Mouse (Mus musculus) heart, postnatal 0 days (tissue): ENCODE measurements at regions not wholly inside any gene's neighbourhood (a gene's known extent, or its start where the extent isn't known, plus 50 kb on each side); places are given as distances from the start of the nearest gene placed in this dataset.

ENCODE experiments used
- ATAC-seq: fragments of 200-750 bp; cut with Nextera tagmentation; 2 replicates; pipeline ENCODE4 v1.8.0; 2017; ENCODE audit warnings: low read depth, moderate number of reproducible peaks, moderate library complexity; ENCODE audit not compliant: insufficient read depth
- DNase-seq: peaks from one replicate; pipeline ENCODE4 v3.0.0-alpha.2; 2016; ENCODE audit warnings: low spot score
- H3K27ac ChIP-seq: fragments of 300-500 bp; sonication (generic); 2 replicates; pipeline ENCODE4 v1.5.1; 2014; ENCODE audit warnings: low read depth, mild to moderate bottlenecking
- H3K27me3 ChIP-seq: fragments of 300-500 bp; sonication (generic); 2 replicates; pipeline ENCODE4 v1.6.1; 2014; ENCODE audit warnings: low read length, mixed read lengths; ENCODE audit not compliant: control insufficient read depth, insufficient read depth
- H3K36me3 ChIP-seq: fragments of 300-500 bp; sonication (generic); replicated peaks from 2 replicates; pipeline ENCODE4 v1.6.1; 2014; ENCODE audit warnings: low read length, mixed read lengths; ENCODE audit not compliant: control insufficient read depth, insufficient read depth
- H3K4me1 ChIP-seq: fragments of 300-500 bp; sonication (generic); 2 replicates; pipeline ENCODE4 v1.6.1; 2014; ENCODE audit warnings: antibody characterized with exemption; ENCODE audit not compliant: control insufficient read depth, insufficient read depth
- H3K4me2 ChIP-seq: fragments of 300-500 bp; sonication (generic); 2 replicates; pipeline ENCODE4 v1.6.1; 2014; ENCODE audit warnings: low read depth, mild to moderate bottlenecking, low read length, moderate library complexity
- H3K4me3 ChIP-seq: fragments of 300-500 bp; sonication (generic); 2 replicates; pipeline ENCODE4 v1.5.1; 2014; ENCODE audit warnings: low read depth, low read length
- H3K9ac ChIP-seq: fragments of 300-500 bp; sonication (generic); replicated peaks from 2 replicates; pipeline ENCODE4 v1.6.1; 2014; ENCODE audit warnings: low read depth, low read length, mixed read lengths
- H3K9me3 ChIP-seq: fragments of 300-500 bp; sonication (generic); replicated peaks from 2 replicates; pipeline ENCODE4 v1.6.1; 2016; ENCODE audit warnings: low read length; ENCODE audit not compliant: control insufficient read depth
- CTCF ChIP-seq: IDR thresholded peaks from 2 replicates; pipeline ENCODE4 v1.5.1; 2016; ENCODE audit warnings: antibody characterized with exemption, control low read depth, low read depth
- EP300 ChIP-seq: IDR thresholded peaks from 2 replicates; pipeline ENCODE4 v1.6.1; 2016; ENCODE audit warnings: antibody characterized with exemption, low read depth
- WGBS: fragments of 180-500 bp; shearing (Covaris S2); extraction: QIAGEN DNeasy Blood & Tissue Kit; methylation state at CpG from one replicate; pipeline ENCODE4 v1.1.7; 2014; 5-methylcytosine and 5-hydroxymethylcytosine counted together

- no peaks in the 10 kb centered on the region for H3K4me1 ChIP-seq
- H3K27ac ChIP-seq = no peak overlapping the region
- no peak for DNase-seq
- H3K4me2 ChIP-seq = no peak overlapping the region
- WGBS = 69% methylated on average over 4 of the region's 4 CpGs
- H3K27me3 ChIP-seq = no peaks in the 10 kb centered on the region; the same call in 1 of the 2 replicates
- no peak overlapping the region for H3K4me3 ChIP-seq
- H3K9me3 ChIP-seq = no peaks in the 10 kb centered on the region
- no peak for TF ChIP-seq CTCF
- TF ChIP-seq EP300 = no peak
- H3K36me3 ChIP-seq = no peaks in the 10 kb centered on the region
- no peak overlapping the region for H3K9ac ChIP-seq
- ATAC-seq = no peak
These were observed 169.4 kb downstream of the Sox9 start for GRCm38 (mm10) chr11:112951421-112951820.

GRCm38 (mm10) chr11:112952356-112952755 is 170.3 kb downstream of the Sox9 start:
- Histone ChIP-seq H3K27me3 (peaks cover 3% of the 10 kb centered on the region; the same call in 1 of the 2 replicates), H3K4me3 (no peak overlapping the region), H3K9me3 (no peaks in the 10 kb centered on the region), H3K4me1 (no peaks in the 10 kb centered on the region), H3K36me3 (no peaks in the 10 kb centered on the region), H3K9ac (no peak overlapping the region), H3K27ac (no peak overlapping the region), H3K4me2 (no peak overlapping the region)
- WGBS = 78% methylated on average over 10 of the region's 10 CpGs
- ATAC-seq (no peak), DNase-seq (no peak)
- TF ChIP-seq EP300 (no peak), CTCF (no peak)

- H3K9me3 ChIP-seq = no peaks in the 10 kb centered on the region
- no peak overlapping the region for H3K27ac ChIP-seq
- no peak overlapping the region for H3K4me2 ChIP-seq
- ATAC-seq = no peak
- H3K4me1 ChIP-seq = no peaks in the 10 kb centered on the region
- peaks cover 7% of the 10 kb centered on the region; the same call in 1 of the 2 replicates for H3K27me3 ChIP-seq
- no peak for DNase-seq
- 41% methylated on average over 4 of the region's 4 CpGs for WGBS
- H3K4me3 ChIP-seq = no peak overlapping the region
- H3K36me3 ChIP-seq = no peaks in the 10 kb centered on the region
- TF ChIP-seq EP300 (no peak), CTCF (no peak)
- H3K9ac ChIP-seq = no peak overlapping the region
These were observed 171.5 kb downstream of the Sox9 start for GRCm38 (mm10) chr11:112953491-112953890.

GRCm38 (mm10) chr11:112956748-112957440 is 174.9 kb downstream of the Sox9 start:
- Histone ChIP-seq H3K27ac (no peak overlapping the region), H3K9ac (no peak overlapping the region), H3K4me2 (no peak overlapping the region), H3K36me3 (no peaks in the 10 kb centered on the region), H3K4me1 (no peaks in the 10 kb centered on the region), H3K9me3 (no peaks in the 10 kb centered on the region), H3K27me3 (peaks cover 7% of the 10 kb centered on the region; the same call in 1 of the 2 replicates), H3K4me3 (no peak overlapping the region)
- TF ChIP-seq CTCF (no peak), EP300 (no peak)
- DNase-seq = no peak
- 60% methylated on average over 5 of the region's 5 CpGs for WGBS
- no peak for ATAC-seq

GRCm38 (mm10) chr11:112959609-112960008 is 177.6 kb downstream of the Sox9 start:
- H3K27me3 ChIP-seq = peaks cover 7% of the 10 kb centered on the region; the same call in 1 of the 2 replicates
- 19% methylated on average over 5 of the region's 5 CpGs for WGBS
- no peak overlapping the region for H3K4me2 ChIP-seq
- ATAC-seq (no peak), DNase-seq (no peak)
- no peaks in the 10 kb centered on the region for H3K4me1 ChIP-seq
- no peaks in the 10 kb centered on the region for H3K9me3 ChIP-seq
- H3K4me3 ChIP-seq = no peak overlapping the region
- no peaks in the 10 kb centered on the region for H3K36me3 ChIP-seq
- TF ChIP-seq EP300 = no peak
- TF ChIP-seq CTCF = no peak
- no peak overlapping the region for H3K9ac ChIP-seq
- H3K27ac ChIP-seq = no peak overlapping the region

- no peak for ATAC-seq
- no peak for DNase-seq
- Histone ChIP-seq H3K4me2 (no peak overlapping the region), H3K36me3 (no peaks in the 10 kb centered on the region), H3K27me3 (peaks cover 24% of the 10 kb centered on the region), H3K9ac (no peak overlapping the region), H3K27ac (no peak overlapping the region), H3K4me3 (no peak overlapping the region), H3K9me3 (no peaks in the 10 kb centered on the region), H3K4me1 (no peaks in the 10 kb centered on the region)
- no peak for TF ChIP-seq CTCF
- no peak for TF ChIP-seq EP300
- 59% methylated on average over 8 of the region's 8 CpGs for WGBS
These were observed 191.3 kb downstream of the Sox9 start for GRCm38 (mm10) chr11:112973286-112973685.
